Mouse (Mus musculus): Measurements from ENCODE around the gene Jsrp1. TPM values are rescaled to one million over a fixed set of nuclear protein-coding genes. Genes with fewer than 3 reads are reported as not detected.
A peak's percentile ranks its signal among the peaks of the same experiment; 100 is the strongest.

Gene Jsrp1
- polyA plus RNA-seq (2015; fragmentation: Nextera tagmentation; extraction: Ambion mirVana): 0.70 and 0.82 TPM in 2 replicates

- WGBS: 73% methylated on average over 4 of the region's 4 CpGs
- H3K4me1 ChIP-seq (ENCODE audit: control insufficient read depth, insufficient read depth, low read length): peaks cover 15% of the 10 kb centered on the region; the same call in 1 of the 2 replicates
- H3K9me3 ChIP-seq (ENCODE audit: control insufficient read depth, low read length): no peaks in the 10 kb centered on the region
- no peak within 1 kb of the TSS for H3K27ac ChIP-seq (ENCODE audit: low read length)
- no peak within 1 kb of the TSS for H3K4me2 ChIP-seq (ENCODE audit: low read depth, low read length)
- no peak for ATAC-seq
- H3K27me3 ChIP-seq (replicated peaks; ENCODE audit: control insufficient read depth, insufficient read depth, low read length): no peaks in the 10 kb centered on the region
- no peaks in the 10 kb centered on the region for H3K36me3 ChIP-seq (ENCODE audit: control insufficient read depth, insufficient read depth, low read length)
- no peak within 1 kb of the TSS for H3K4me3 ChIP-seq (ENCODE audit: low read length)
- H3K9ac ChIP-seq (ENCODE audit: low read depth, low read length): peak within 1 kb of the TSS; percentile 40
Observed at GRCm38 (mm10) chr10:80813366-80813765, at the start of gene Jsrp1. Gene Jsrp1 (minus strand): TSS chr10:80813498.

GRCm38 (mm10) chr10:80862305-80862704 lies 49.0 kb upstream of the Jsrp1 start:
- Histone ChIP-seq H3K27me3 (replicated peaks; ENCODE audit: control insufficient read depth, insufficient read depth, low read length) (no peaks in the 10 kb centered on the region), H3K36me3 (ENCODE audit: control insufficient read depth, insufficient read depth, low read length) (peaks cover 4% of the 10 kb centered on the region; the same call in 1 of the 2 replicates), H3K9me3 (ENCODE audit: control insufficient read depth, low read length) (no peaks in the 10 kb centered on the region), H3K4me2 (ENCODE audit: low read depth, low read length) (no peak overlapping the region), H3K4me1 (ENCODE audit: control insufficient read depth, insufficient read depth, low read length) (peaks cover 8% of the 10 kb centered on the region), H3K4me3 (ENCODE audit: low read length) (no peak overlapping the region), H3K9ac (ENCODE audit: low read depth, low read length) (no peak overlapping the region), H3K27ac (ENCODE audit: low read length) (no peak overlapping the region)
- 91% methylated on average over 5 of the region's 5 CpGs for WGBS
- ATAC-seq: no peak

GRCm38 (mm10) chr10:80858350-80858935 lies 45.1 kb upstream of the Jsrp1 start:
- peaks cover 25% of the 10 kb centered on the region for H3K4me1 ChIP-seq (ENCODE audit: control insufficient read depth, insufficient read depth, low read length)
- WGBS: 70% methylated on average over 7 of the region's 7 CpGs
- H3K27me3 ChIP-seq (replicated peaks; ENCODE audit: control insufficient read depth, insufficient read depth, low read length): no peaks in the 10 kb centered on the region
- no peaks in the 10 kb centered on the region for H3K9me3 ChIP-seq (ENCODE audit: control insufficient read depth, low read length)
- H3K36me3 ChIP-seq (ENCODE audit: control insufficient read depth, insufficient read depth, low read length): no peaks in the 10 kb centered on the region
- no peak overlapping the region for H3K9ac ChIP-seq (ENCODE audit: low read depth, low read length)
- H3K27ac ChIP-seq (ENCODE audit: low read length): no peak overlapping the region
- peak; percentile 34 for ATAC-seq
- H3K4me3 ChIP-seq (ENCODE audit: low read length): no peak overlapping the region
- H3K4me2 ChIP-seq (ENCODE audit: low read depth, low read length): no peak overlapping the region

- no peak overlapping the region for H3K4me3 ChIP-seq (ENCODE audit: low read length)
- H3K9ac ChIP-seq (ENCODE audit: low read depth, low read length): peak overlapping the region; percentile 30; the same call in 1 of the 2 replicates
- ATAC-seq: no peak
- H3K36me3 ChIP-seq (ENCODE audit: control insufficient read depth, insufficient read depth, low read length): no peaks in the 10 kb centered on the region
- no peak overlapping the region for H3K27ac ChIP-seq (ENCODE audit: low read length)
- H3K27me3 ChIP-seq (replicated peaks; ENCODE audit: control insufficient read depth, insufficient read depth, low read length): no peaks in the 10 kb centered on the region
- H3K4me2 ChIP-seq (ENCODE audit: low read depth, low read length): no peak overlapping the region
- H3K9me3 ChIP-seq (ENCODE audit: control insufficient read depth, low read length): no peaks in the 10 kb centered on the region
- 55% methylated on average over 3 of the region's 3 CpGs for WGBS
- peaks cover 25% of the 10 kb centered on the region for H3K4me1 ChIP-seq (ENCODE audit: control insufficient read depth, insufficient read depth, low read length)
Observed at GRCm38 (mm10) chr10:80857848-80858247, 44.5 kb upstream of the Jsrp1 start.

GRCm38 (mm10) chr10:80857386-80857785 lies 44.1 kb upstream of the Jsrp1 start:
- Histone ChIP-seq H3K4me1 (ENCODE audit: control insufficient read depth, insufficient read depth, low read length) (peaks cover 25% of the 10 kb centered on the region), H3K9me3 (ENCODE audit: control insufficient read depth, low read length) (no peaks in the 10 kb centered on the region), H3K27ac (ENCODE audit: low read length) (no peak overlapping the region), H3K36me3 (ENCODE audit: control insufficient read depth, insufficient read depth, low read length) (peaks cover 3% of the 10 kb centered on the region), H3K9ac (ENCODE audit: low read depth, low read length) (peak overlapping the region; percentile 30; the same call in 1 of the 2 replicates), H3K4me2 (ENCODE audit: low read depth, low read length) (no peak overlapping the region), H3K27me3 (replicated peaks; ENCODE audit: control insufficient read depth, insufficient read depth, low read length) (no peaks in the 10 kb centered on the region), H3K4me3 (ENCODE audit: low read length) (no peak overlapping the region)
- 52% methylated on average over 8 of the region's 8 CpGs for WGBS
- no peak for ATAC-seq

- Histone ChIP-seq H3K4me3 (ENCODE audit: low read length) (no peak overlapping the region), H3K9me3 (ENCODE audit: control insufficient read depth, low read length) (no peaks in the 10 kb centered on the region), H3K4me2 (ENCODE audit: low read depth, low read length) (no peak overlapping the region), H3K4me1 (ENCODE audit: control insufficient read depth, insufficient read depth, low read length) (peaks cover 25% of the 10 kb centered on the region), H3K36me3 (ENCODE audit: control insufficient read depth, insufficient read depth, low read length) (peaks cover 8% of the 10 kb centered on the region), H3K9ac (ENCODE audit: low read depth, low read length) (peak overlapping the region; percentile 30; the same call in 1 of the 2 replicates), H3K27me3 (replicated peaks; ENCODE audit: control insufficient read depth, insufficient read depth, low read length) (no peaks in the 10 kb centered on the region), H3K27ac (ENCODE audit: low read length) (no peak overlapping the region)
- no peak for ATAC-seq
- WGBS: 58% methylated on average over 5 of the region's 5 CpGs
Observed at GRCm38 (mm10) chr10:80856908-80857307, 43.6 kb upstream of the Jsrp1 start.

- WGBS: 63% methylated on average over 3 of the region's 3 CpGs
- Histone ChIP-seq H3K36me3 (ENCODE audit: control insufficient read depth, insufficient read depth, low read length) (peaks cover 11% of the 10 kb centered on the region), H3K4me2 (ENCODE audit: low read depth, low read length) (peak overlapping the region; percentile 94), H3K9me3 (ENCODE audit: control insufficient read depth, low read length) (no peaks in the 10 kb centered on the region), H3K9ac (ENCODE audit: low read depth, low read length) (no peak overlapping the region), H3K4me1 (ENCODE audit: control insufficient read depth, insufficient read depth, low read length) (peaks cover 25% of the 10 kb centered on the region), H3K27me3 (replicated peaks; ENCODE audit: control insufficient read depth, insufficient read depth, low read length) (no peaks in the 10 kb centered on the region), H3K4me3 (ENCODE audit: low read length) (no peak overlapping the region), H3K27ac (ENCODE audit: low read length) (no peak overlapping the region)
- no peak for ATAC-seq
Observed at GRCm38 (mm10) chr10:80856267-80856666, 43.0 kb upstream of the Jsrp1 start.

- H3K36me3 ChIP-seq (ENCODE audit: control insufficient read depth, insufficient read depth, low read length): peaks cover 11% of the 10 kb centered on the region
- 22% methylated on average over 11 of the region's 11 CpGs for WGBS
- peak overlapping the region; percentile 90 for H3K9ac ChIP-seq (ENCODE audit: low read depth, low read length)
- no peak overlapping the region; the same call in 1 of the 2 replicates for H3K27ac ChIP-seq (ENCODE audit: low read length)
- ATAC-seq: no peak
- peak overlapping the region; percentile 94 for H3K4me2 ChIP-seq (ENCODE audit: low read depth, low read length)
- peaks cover 25% of the 10 kb centered on the region for H3K4me1 ChIP-seq (ENCODE audit: control insufficient read depth, insufficient read depth, low read length)
- H3K4me3 ChIP-seq (ENCODE audit: low read length): peak overlapping the region; percentile 96
- H3K9me3 ChIP-seq (ENCODE audit: control insufficient read depth, low read length): no peaks in the 10 kb centered on the region
- no peaks in the 10 kb centered on the region for H3K27me3 ChIP-seq (replicated peaks; ENCODE audit: control insufficient read depth, insufficient read depth, low read length)
Observed at GRCm38 (mm10) chr10:80855749-80856073, 42.4 kb upstream of the Jsrp1 start.

- H3K4me3 ChIP-seq (ENCODE audit: low read length): peak within 1 kb of the TSS; percentile 96
- WGBS: under 1% methylated on average over 81 of the region's 81 CpGs
- H3K9me3 ChIP-seq (ENCODE audit: control insufficient read depth, low read length): no peaks in the 10 kb centered on the region
- H3K9ac ChIP-seq (ENCODE audit: low read depth, low read length): peak within 1 kb of the TSS; percentile 90
- peak within 1 kb of the TSS; percentile 31; the same call in 1 of the 2 replicates for H3K27ac ChIP-seq (ENCODE audit: low read length)
- peaks cover 25% of the 10 kb centered on the region for H3K4me1 ChIP-seq (ENCODE audit: control insufficient read depth, insufficient read depth, low read length)
- ATAC-seq: peak; percentile 79
- peak within 1 kb of the TSS; percentile 94 for H3K4me2 ChIP-seq (ENCODE audit: low read depth, low read length)
- H3K27me3 ChIP-seq (replicated peaks; ENCODE audit: control insufficient read depth, insufficient read depth, low read length): no peaks in the 10 kb centered on the region
- H3K36me3 ChIP-seq (ENCODE audit: control insufficient read depth, insufficient read depth, low read length): peaks cover 11% of the 10 kb centered on the region
Observed at GRCm38 (mm10) chr10:80854913-80855748, 41.8 kb upstream of the Jsrp1 start, which contains the start of the genes Lsm7 and Sppl2b. Gene Lsm7 (minus strand): TSS chr10:80855209. Gene Sppl2b (plus strand): TSS chr10:80855275.

Data from intestine, embryonic 16.5 days (tissue).